Mouse (Mus musculus) embryonic facial prominence, embryonic 13.5 days (tissue): ENCODE measurements at regions not wholly inside any gene's neighbourhood (a gene's known extent, or its start where the extent isn't known, plus 50 kb on each side); places are given as distances from the start of the nearest gene placed in this dataset.

Experiments
- ATAC-seq: fragments of 200-750 bp; cut with Nextera tagmentation; 2 replicates; pipeline ENCODE4 v1.8.0; 2017; ENCODE audit warnings: low read depth; ENCODE audit not compliant: insufficient number of reproducible peaks, insufficient read depth, low FRiP score, low TSS enrichment
- H3K27ac ChIP-seq: fragments of 300-500 bp; sonication (generic); 2 replicates; pipeline ENCODE4 v1.5.1; 2015; ENCODE audit warnings: moderate library complexity, mild to moderate bottlenecking, inconsistent platforms
- H3K27me3 ChIP-seq: fragments of 300-500 bp; sonication (generic); 2 replicates; pipeline ENCODE4 v1.6.1; 2015; ENCODE audit warnings: mild to moderate bottlenecking, inconsistent platforms
- H3K36me3 ChIP-seq: fragments of 300-500 bp; sonication (generic); 2 replicates; pipeline ENCODE4 v1.6.1; 2015; ENCODE audit warnings: mild to moderate bottlenecking, inconsistent platforms
- H3K4me1 ChIP-seq: fragments of 300-500 bp; sonication (generic); 2 replicates; pipeline ENCODE4 v1.6.1; 2015; ENCODE audit warnings: inconsistent platforms
- H3K4me2 ChIP-seq: fragments of 300-500 bp; sonication (generic); 2 replicates; pipeline ENCODE4 v1.6.1; 2015; ENCODE audit warnings: moderate library complexity, mild to moderate bottlenecking, inconsistent platforms
- H3K4me3 ChIP-seq: fragments of 300-500 bp; sonication (generic); 2 replicates; pipeline ENCODE4 v1.5.1; 2015; ENCODE audit warnings: mild to moderate bottlenecking, inconsistent platforms
- H3K9ac ChIP-seq: fragments of 300-500 bp; sonication (generic); 2 replicates; pipeline ENCODE4 v1.6.1; 2015; ENCODE audit warnings: mild to moderate bottlenecking, inconsistent platforms
- H3K9me3 ChIP-seq: fragments of 300-500 bp; sonication (generic); 2 replicates; pipeline ENCODE4 v1.6.1; 2016; ENCODE audit warnings: inconsistent platforms
- WGBS: fragments of 180-500 bp; shearing (Covaris S2); methylation state at CpG from one replicate; pipeline ENCODE4 v1.1.7; 2015; ENCODE audit warnings: mixed read lengths; 5-methylcytosine and 5-hydroxymethylcytosine counted together

DNA sequence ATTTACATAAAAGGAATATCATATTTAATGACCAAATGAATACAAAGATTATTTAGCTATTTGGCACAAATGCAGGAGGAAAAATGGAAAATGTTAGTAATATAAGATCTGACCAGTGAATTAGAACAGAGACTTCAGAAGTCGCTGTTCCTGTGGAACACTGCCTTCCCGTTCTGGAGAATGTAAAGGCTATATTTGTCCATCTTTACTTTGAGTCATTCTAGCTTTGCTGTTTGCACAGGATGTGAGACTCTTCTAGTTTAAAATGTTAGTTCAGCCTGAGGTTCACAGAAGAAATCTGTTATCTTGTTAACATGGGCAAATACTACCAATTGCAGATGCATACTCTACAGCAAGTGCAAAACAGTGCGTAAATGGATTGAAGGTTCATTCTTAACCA is 418.5 kb upstream of the Adgrl2 start:
- Histone ChIP-seq H3K27me3 (no peaks in the 10 kb centered on the region), H3K36me3 (no peaks in the 10 kb centered on the region), H3K4me1 (peaks cover 14% of the 10 kb centered on the region), H3K27ac (no peak overlapping the region), H3K4me2 (no peak overlapping the region), H3K4me3 (no peak overlapping the region), H3K9me3 (no peaks in the 10 kb centered on the region), H3K9ac (no peak overlapping the region)
- no peak for ATAC-seq
- 86% methylated on average over 3 of the region's 3 CpGs for WGBS

DNA sequence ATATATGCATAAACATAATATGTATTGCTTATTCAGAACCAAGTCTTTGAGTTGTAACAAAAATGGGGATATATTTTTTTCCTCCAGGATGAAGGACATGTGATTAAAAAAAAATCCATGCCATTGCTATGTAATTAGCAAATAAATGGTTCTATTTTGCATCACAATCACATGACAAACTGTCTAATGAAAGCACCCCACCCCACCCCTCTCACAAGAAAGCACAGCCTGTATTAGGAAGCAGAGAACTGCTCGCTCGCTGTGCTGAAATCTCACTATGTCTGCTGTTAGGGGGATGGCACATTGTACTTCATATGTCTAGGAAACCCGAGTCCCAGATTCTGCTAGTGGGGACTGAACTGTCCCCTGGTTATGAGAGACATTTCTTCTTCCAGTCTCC is 415.5 kb upstream of the Adgrl2 start:
- Histone ChIP-seq H3K4me1 (peaks cover 17% of the 10 kb centered on the region), H3K9ac (no peak overlapping the region), H3K4me3 (no peak overlapping the region), H3K27me3 (no peaks in the 10 kb centered on the region), H3K27ac (no peak overlapping the region), H3K4me2 (no peak overlapping the region), H3K9me3 (no peaks in the 10 kb centered on the region), H3K36me3 (no peaks in the 10 kb centered on the region)
- 49% methylated on average over 3 of the region's 3 CpGs for WGBS
- no peak for ATAC-seq

DNA sequence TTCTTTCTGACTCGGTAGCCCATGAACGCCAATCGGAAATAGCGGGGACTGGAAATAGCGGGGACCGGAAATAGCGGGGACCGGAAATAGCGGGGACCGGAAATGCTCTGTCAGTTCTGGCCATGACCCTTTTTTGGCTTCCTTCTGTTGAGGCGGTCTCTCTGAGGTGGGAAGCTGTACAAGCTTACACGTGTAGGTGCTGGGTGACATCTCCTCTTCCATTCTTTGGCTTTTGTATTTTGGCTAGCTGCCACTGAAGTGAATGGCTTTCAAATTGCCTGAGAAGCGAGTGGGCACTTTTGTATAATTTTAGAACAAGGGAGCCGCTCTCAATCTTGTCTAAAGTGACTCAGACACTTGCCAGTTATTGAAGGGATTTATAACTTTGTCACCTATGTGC is 414.3 kb upstream of the Adgrl2 start:
- no peak overlapping the region for H3K9ac ChIP-seq
- H3K4me3 ChIP-seq = no peak overlapping the region
- H3K27me3 ChIP-seq = no peaks in the 10 kb centered on the region
- no peaks in the 10 kb centered on the region for H3K36me3 ChIP-seq
- H3K4me2 ChIP-seq = no peak overlapping the region
- no peak overlapping the region for H3K27ac ChIP-seq
- peaks cover 17% of the 10 kb centered on the region for H3K4me1 ChIP-seq
- ATAC-seq = no peak
- WGBS = 92% methylated on average over 14 of the region's 14 CpGs
- H3K9me3 ChIP-seq = no peaks in the 10 kb centered on the region

DNA sequence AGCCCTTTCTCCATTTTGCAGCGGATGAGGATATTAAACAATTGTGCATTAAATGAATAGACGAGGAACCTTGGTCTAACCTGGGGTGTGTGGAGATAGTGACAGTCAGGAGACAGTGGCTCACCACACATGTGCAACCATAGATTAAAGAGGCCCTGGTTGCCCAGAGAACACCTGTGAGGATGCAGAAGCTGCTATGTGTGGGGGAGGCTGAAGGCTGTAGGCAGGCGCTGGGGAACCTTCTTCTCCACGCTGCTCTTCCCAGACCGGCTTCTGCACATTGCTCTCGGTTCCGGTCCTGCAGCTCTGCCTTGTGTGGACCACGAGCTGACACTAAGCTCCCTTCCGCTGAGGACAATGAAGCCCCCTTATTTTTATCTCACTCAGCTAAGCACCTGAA is 412.1 kb upstream of the Adgrl2 start:
- Histone ChIP-seq H3K36me3 (no peaks in the 10 kb centered on the region), H3K27ac (no peak overlapping the region), H3K4me2 (no peak overlapping the region), H3K27me3 (no peaks in the 10 kb centered on the region), H3K9me3 (no peaks in the 10 kb centered on the region), H3K9ac (no peak overlapping the region), H3K4me3 (no peak overlapping the region), H3K4me1 (peaks cover 11% of the 10 kb centered on the region)
- 67% methylated on average over 9 of the region's 9 CpGs for WGBS
- ATAC-seq = no peak

DNA sequence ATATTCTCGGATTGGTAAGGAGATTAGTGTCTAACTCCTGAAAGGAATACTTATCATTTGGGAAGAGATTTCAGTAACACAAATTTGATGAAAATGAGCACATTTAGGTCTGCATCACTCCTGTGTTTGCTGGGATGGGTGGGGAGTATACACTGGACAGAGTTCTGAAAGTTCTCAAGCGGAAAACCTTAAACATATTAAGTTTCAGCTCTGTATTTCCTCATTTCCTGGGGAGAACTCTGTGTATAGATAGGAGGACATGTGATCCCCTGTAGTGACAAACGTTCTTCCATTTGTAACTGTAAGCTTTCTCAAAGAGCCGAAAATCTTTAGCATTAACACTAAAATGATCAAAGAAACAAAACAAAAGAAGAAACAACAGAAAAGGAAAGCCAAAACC is 404.7 kb upstream of the Adgrl2 start:
- Histone ChIP-seq H3K4me1 (peaks cover 5% of the 10 kb centered on the region; the same call in 1 of the 2 replicates), H3K27ac (no peak overlapping the region), H3K9me3 (no peaks in the 10 kb centered on the region), H3K4me3 (no peak overlapping the region), H3K27me3 (no peaks in the 10 kb centered on the region), H3K36me3 (no peaks in the 10 kb centered on the region), H3K9ac (no peak overlapping the region), H3K4me2 (no peak overlapping the region)
- no peak for ATAC-seq
- 23% methylated on average over 4 of the region's 4 CpGs for WGBS

DNA sequence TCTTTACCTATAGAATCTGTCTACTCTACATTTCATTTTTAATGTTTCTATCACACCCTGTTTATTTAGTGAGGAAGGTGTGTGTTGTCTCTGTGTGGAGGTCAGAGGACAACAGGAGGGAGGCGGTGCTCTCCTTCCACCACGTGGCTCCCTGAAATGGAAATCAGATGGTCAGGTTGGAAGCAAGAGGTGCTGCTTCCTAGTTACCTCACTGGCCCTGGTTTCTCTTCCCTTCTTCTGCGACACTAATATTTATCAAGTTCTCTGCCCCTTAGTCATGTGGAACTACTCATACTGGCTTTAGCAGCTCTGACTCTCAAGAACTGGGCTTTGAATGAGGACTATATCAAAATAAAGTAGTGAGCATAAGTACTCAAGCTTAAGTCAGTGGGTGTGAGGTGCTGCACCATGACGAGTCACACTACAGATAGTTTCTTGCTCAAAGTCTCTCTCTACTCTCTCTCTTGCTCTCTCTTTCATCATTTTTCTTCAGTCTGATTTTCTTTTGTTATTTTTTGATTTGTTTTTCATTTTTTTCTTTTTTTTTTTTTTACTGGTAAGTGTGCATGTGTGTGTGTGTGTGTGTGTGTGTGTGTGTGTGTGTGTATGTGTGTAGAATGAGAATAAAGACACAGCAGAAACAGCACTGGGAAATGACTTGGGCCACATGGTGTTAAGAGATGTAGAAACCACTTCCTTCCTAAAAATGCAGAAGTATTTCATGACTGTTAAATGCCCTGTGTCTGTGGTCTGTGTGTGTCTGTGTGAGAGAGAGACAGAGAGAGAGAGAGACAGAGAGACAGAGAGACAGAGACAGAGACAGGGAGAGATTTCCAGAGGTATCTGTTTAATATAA is 403.2 kb upstream of the Adgrl2 start:
- Histone ChIP-seq H3K4me2 (no peak overlapping the region), H3K9ac (no peak overlapping the region), H3K27me3 (no peaks in the 10 kb centered on the region), H3K27ac (no peak overlapping the region), H3K4me1 (peaks cover 5% of the 10 kb centered on the region; the same call in 1 of the 2 replicates), H3K4me3 (no peak overlapping the region), H3K36me3 (no peaks in the 10 kb centered on the region), H3K9me3 (no peaks in the 10 kb centered on the region)
- WGBS = 58% methylated on average over 4 of the region's 4 CpGs
- ATAC-seq = no peak

DNA sequence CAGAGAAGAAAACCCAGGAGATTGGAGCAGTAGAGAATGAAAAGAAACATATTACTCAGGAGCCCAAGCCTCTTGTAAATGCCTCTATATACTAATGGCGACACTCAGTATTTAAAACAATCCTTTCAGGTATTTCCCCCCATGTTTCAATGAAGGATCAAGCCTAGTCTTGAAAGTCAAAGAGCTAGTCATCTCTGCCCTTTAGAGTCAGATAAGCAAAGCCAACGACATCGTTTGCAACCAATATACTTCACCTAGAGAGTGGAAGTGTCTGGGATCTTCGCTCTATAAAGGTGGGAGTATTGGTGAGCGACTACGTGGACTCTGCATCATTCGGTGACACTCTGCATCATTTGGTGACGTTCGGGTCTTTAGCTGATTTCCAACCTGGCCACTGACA is 401.8 kb upstream of the Adgrl2 start:
- WGBS = 93% methylated on average over 9 of the region's 9 CpGs
- no peaks in the 10 kb centered on the region for H3K27me3 ChIP-seq
- no peak overlapping the region for H3K4me3 ChIP-seq
- H3K4me2 ChIP-seq = no peak overlapping the region
- ATAC-seq = no peak
- H3K36me3 ChIP-seq = no peaks in the 10 kb centered on the region
- no peaks in the 10 kb centered on the region for H3K9me3 ChIP-seq
- no peak overlapping the region for H3K9ac ChIP-seq
- H3K27ac ChIP-seq = no peak overlapping the region
- peaks cover 9% of the 10 kb centered on the region for H3K4me1 ChIP-seq

DNA sequence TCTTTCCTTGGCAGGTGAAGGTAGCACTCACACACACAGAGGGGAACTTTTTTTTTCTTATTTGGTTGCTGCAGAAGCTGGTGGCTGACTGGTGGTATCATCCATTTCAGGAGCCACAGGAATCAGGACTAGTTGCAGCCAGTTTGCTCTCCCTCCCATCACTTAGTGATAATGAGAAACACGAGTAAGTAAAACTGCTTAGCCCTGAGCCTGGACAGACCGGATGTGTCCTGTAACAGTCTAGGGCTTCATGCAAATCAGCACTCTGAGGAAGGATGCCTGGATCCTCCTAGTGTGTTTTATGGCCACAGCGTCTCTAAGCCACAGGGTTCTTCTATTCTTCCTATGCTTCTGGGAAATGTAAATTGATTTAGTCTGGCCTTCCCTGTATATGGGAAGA is 397.2 kb upstream of the Adgrl2 start:
- Histone ChIP-seq H3K36me3 (no peaks in the 10 kb centered on the region), H3K4me2 (no peak overlapping the region)
- ATAC-seq = no peak

DNA sequence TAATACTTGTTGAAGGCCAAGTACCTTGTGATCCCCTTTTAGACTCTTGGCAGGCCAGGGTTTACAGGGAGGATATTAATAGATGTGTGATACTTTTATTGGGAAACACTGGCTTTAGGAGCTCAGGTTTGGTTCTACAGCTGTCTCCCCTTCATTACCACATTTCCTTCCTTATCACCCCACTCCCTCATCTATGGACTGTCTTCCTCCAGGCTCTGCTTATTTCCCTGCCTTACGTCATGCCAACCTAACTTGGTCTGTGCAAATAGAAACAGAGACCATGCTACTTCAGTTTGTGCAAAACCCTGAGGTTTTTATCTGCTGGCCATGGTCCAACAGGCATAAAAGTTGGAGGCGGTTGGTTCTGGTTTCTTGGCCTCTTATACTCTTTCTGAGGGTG is 395.7 kb upstream of the Adgrl2 start:
- no peak overlapping the region for H3K9ac ChIP-seq
- no peak overlapping the region for H3K27ac ChIP-seq
- peaks cover 18% of the 10 kb centered on the region for H3K4me1 ChIP-seq
- H3K4me2 ChIP-seq = no peak overlapping the region
- H3K9me3 ChIP-seq = no peaks in the 10 kb centered on the region
- H3K27me3 ChIP-seq = no peaks in the 10 kb centered on the region
- H3K36me3 ChIP-seq = no peaks in the 10 kb centered on the region
- WGBS = 68% methylated on average over 2 of the region's 2 CpGs
- no peak for ATAC-seq
- no peak overlapping the region for H3K4me3 ChIP-seq

More for the DNA sequence above, 397.2 kb upstream of the Adgrl2 start:
- Histone ChIP-seq H3K27ac (no peak overlapping the region), H3K9ac (no peak overlapping the region), H3K4me3 (no peak overlapping the region), H3K9me3 (no peaks in the 10 kb centered on the region), H3K4me1 (peaks cover 8% of the 10 kb centered on the region), H3K27me3 (no peaks in the 10 kb centered on the region)
- WGBS = 6% methylated on average over 3 of the region's 3 CpGs

DNA sequence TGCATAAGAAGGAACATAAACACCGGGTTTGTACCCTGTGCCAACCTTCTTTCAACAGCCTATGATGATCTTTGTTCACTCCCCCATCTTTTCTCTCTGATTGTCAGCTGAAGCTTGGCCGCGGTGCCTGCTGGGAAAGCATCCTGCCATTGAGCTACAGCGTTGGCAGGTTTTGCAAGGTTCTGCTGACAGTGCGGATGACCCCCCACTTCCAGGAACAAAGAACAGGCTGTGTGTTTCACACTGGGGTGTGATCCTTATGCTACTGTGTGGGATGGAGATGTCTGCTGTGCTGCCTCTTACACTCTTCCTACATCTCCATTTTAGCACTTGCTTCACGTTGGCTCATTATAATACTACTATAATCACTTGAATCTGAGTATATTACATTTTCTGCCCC is 395.0 kb upstream of the Adgrl2 start:
- no peak for ATAC-seq
- no peaks in the 10 kb centered on the region for H3K27me3 ChIP-seq
- no peak overlapping the region for H3K9ac ChIP-seq
- H3K36me3 ChIP-seq = no peaks in the 10 kb centered on the region
- H3K9me3 ChIP-seq = no peaks in the 10 kb centered on the region
- H3K4me2 ChIP-seq = no peak overlapping the region
- peaks cover 19% of the 10 kb centered on the region for H3K4me1 ChIP-seq
- no peak overlapping the region for H3K4me3 ChIP-seq
- no peak overlapping the region for H3K27ac ChIP-seq
- 51% methylated on average over 6 of the region's 6 CpGs for WGBS

DNA sequence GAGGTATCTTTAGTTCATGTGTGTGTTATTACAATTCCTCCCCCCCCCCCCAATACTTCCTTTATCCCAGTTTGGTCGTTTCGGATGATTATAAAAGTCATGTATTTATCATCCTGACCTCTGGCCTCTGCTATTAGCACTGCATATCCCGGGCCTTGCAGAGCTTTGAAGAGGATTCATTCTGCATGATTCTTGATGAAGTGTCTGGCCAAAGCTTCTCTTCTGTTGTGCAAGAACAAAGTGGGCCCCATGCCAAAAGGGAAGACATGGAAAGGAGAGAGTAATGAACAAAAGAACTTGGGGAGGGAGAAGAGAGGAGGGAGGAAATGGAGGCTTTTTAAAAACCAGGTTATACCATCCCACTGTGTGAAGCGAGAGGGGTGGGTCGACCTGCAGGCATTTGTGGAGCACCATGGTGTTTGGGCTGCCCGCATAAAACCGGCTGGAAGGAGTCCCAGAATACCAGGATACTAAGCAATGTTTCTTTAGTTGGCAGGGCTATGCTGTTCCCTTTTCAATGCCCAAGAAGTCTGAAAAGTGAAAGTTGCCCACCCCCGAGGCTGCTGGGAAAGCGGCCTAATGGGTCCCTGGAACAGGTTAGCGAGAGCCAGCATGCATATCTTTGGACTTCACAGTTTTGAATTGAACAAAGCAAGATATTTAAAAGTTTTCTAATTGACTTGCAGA is 391.3 kb upstream of the Adgrl2 start:
- Histone ChIP-seq H3K4me2 (no peak overlapping the region), H3K4me3 (no peak overlapping the region), H3K4me1 (peaks cover 20% of the 10 kb centered on the region), H3K36me3 (no peaks in the 10 kb centered on the region), H3K9ac (no peak overlapping the region), H3K27ac (no peak overlapping the region; the same call in 1 of the 2 replicates), H3K9me3 (no peaks in the 10 kb centered on the region), H3K27me3 (no peaks in the 10 kb centered on the region)
- ATAC-seq = 0 out of 2 replicates have a peak, but pooled peaks have one; percentile 26
- WGBS = 78% methylated on average over 10 of the region's 10 CpGs

DNA sequence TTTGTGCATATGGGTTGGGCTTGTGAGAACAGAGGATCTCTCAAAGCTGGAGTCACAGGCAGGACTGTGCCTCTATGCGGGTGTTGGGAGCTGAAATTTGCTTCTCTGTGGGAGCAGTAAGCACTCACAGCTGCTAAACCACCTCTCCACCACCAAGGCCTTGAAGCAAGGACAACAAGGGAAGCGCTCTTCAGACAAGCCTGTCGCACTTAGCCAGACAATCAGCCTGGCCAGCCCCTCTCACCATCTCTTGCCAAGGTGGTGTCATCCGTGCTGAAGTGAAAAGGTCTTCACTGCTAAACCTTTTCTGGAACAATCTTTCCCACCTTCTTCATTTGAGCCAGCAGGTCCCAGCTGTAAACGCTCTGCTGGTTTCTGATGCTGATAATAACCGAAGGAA is 390.7 kb upstream of the Adgrl2 start:
- Histone ChIP-seq H3K4me3 (no peak overlapping the region), H3K4me2 (no peak overlapping the region), H3K4me1 (peaks cover 19% of the 10 kb centered on the region), H3K9me3 (no peaks in the 10 kb centered on the region), H3K36me3 (no peaks in the 10 kb centered on the region), H3K9ac (no peak overlapping the region), H3K27ac (no peak overlapping the region), H3K27me3 (no peaks in the 10 kb centered on the region)
- WGBS = 81% methylated on average over 6 of the region's 6 CpGs
- ATAC-seq = no peak
